Mouse (Mus musculus) lung, postnatal 0 days (tissue): ENCODE results near the gene Aldh1l1.

ENCODE experiments used
- CTCF ChIP-seq: IDR thresholded peaks from 2 replicates; pipeline ENCODE4 v1.5.1; 2016; ENCODE audit warnings: antibody characterized with exemption, mild to moderate bottlenecking
- EP300 ChIP-seq: IDR thresholded peaks from 2 replicates; pipeline ENCODE4 v1.6.1; 2016; ENCODE audit warnings: antibody characterized with exemption, mild to moderate bottlenecking, control low read depth

GRCm38 (mm10) chr6:90457421-90457820, 28.8 kb upstream of the Aldh1l1 start:
- no peak for TF ChIP-seq EP300
- no peak for TF ChIP-seq CTCF
